Comparison of ENCODE assay signal across 9 mouse cellular contexts in genomic region chr7:140062307-140062706, GRCm38 (mm10). TPM values are rescaled to one million over a fixed set of nuclear protein-coding genes. Genes with fewer than 3 reads are reported as not detected.
DNase-seq lines count a peak whose midpoint lies in the region; ATAC-seq and TF ChIP-seq lines count a peak whose summit lies in the region.
"Had no signal": no experiment of that assay in that cellular context is flagged by ENCODE, and none has a peak within 500 bp of the region (broad histone marks: within the 10 kb centered on the region; RNA-seq: fewer than 3 reads in every experiment).

No protein-coding gene starts in this region.

- no peaks in the 10 kb centered on the region for H3K36me3 ChIP-seq in intestine, postnatal 0 days (ENCODE audit: control insufficient read depth, insufficient read depth)
- H3K36me3 ChIP-seq: liver, embryonic 13.5 days had no signal

- H3K27ac ChIP-seq in intestine, postnatal 0 days (ENCODE audit: low read depth, low read length): no peak overlapping the region
- H3K27ac ChIP-seq: liver, embryonic 13.5 days had no signal

- peak; percentile 64 for ATAC-seq in intestine, postnatal 0 days
- ATAC-seq in inflammation-experienced regulatory T-cells, adult 6 months: no peak

- peak; percentile 21 to 44 for DNase-seq in adrenal gland, postnatal 36 days
- DNase-seq in adrenal gland, adult 8-10 months: no peak
- DNase-seq in testis, postnatal 10 days (ENCODE audit: low spot score): peak; percentile 66
- no peak for DNase-seq in testis, postnatal 14 days (ENCODE audit: low spot score)
- peak; percentile 47 for DNase-seq in mesoderm, embryonic 11.5 days (ENCODE audit: low read depth, low spot score)
- no peak for DNase-seq in layer of hippocampus, postnatal 36 days

- TF ChIP-seq CTCF in intestine, postnatal 0 days (IDR thresholded peaks at IDR 0.05; ENCODE audit: low read depth): peak; percentile 73

- no peak overlapping the region for H3K4me3 ChIP-seq in intestine, postnatal 0 days (ENCODE audit: low read depth, low read length)
- H3K4me3 ChIP-seq: liver, embryonic 13.5 days had no signal

- no peak overlapping the region for H3K9ac ChIP-seq in intestine, postnatal 0 days (ENCODE audit: low read depth, low read length)
- H3K9ac ChIP-seq: liver, embryonic 13.5 days had no signal

- H3K4me2 ChIP-seq in intestine, postnatal 0 days (replicated peaks; ENCODE audit: low read depth): no peak overlapping the region

- WGBS in intestine, postnatal 0 days: 16% methylated on average over 11 of the region's 11 CpGs

- H3K9me3 ChIP-seq in intestine, postnatal 0 days (ENCODE audit: control insufficient read depth): no peaks in the 10 kb centered on the region
- H3K9me3 ChIP-seq: liver, embryonic 13.5 days had no signal

- H3K27me3 ChIP-seq in intestine, postnatal 0 days (replicated peaks; ENCODE audit: control insufficient read depth, insufficient read depth, low read length): peaks cover 63% of the 10 kb centered on the region

- H3K4me1 ChIP-seq in intestine, postnatal 0 days (replicated peaks; ENCODE audit: control insufficient read depth, insufficient read depth, low read length): peaks cover 7% of the 10 kb centered on the region; the same call in 1 of the 2 replicates

RNA-seq across cellular contexts. Expression of gene Msx3, which starts 13.4 kb away (rescaled TPM):
- total RNA-seq in adrenal gland, postnatal 36 days (2021): not detected
- total RNA-seq in adrenal gland, adult 8-10 months (2022): not detected
- polyA plus RNA-seq in intestine, postnatal 0 days (2015; fragmentation: Nextera tagmentation; extraction: Ambion mirVana): not detected in 2 replicates
- not detected for polyA plus RNA-seq in inflammation-experienced regulatory T-cells, adult 6 months (2017; shearing (Covaris generic))
- total RNA-seq in layer of hippocampus, postnatal 36 days (2021): under 1 TPM in 1 of 2 experiments, not detected in 1; 0.18 TPM
- polyA plus RNA-seq: liver, embryonic 13.5 days had no signal

RNA-seq across cellular contexts. Expression of gene Caly, which starts 20.0 kb away (rescaled TPM):
- 1 to 10 TPM; 4.6 to 6.1 TPM for total RNA-seq in adrenal gland, postnatal 36 days (2021)
- 10 to 100 TPM in 2 of 4 experiments, 1 to 10 TPM in 2; 5.8 to 13.8 (median 11.0) TPM for total RNA-seq in adrenal gland, adult 8-10 months (2022)
- 3.7 and 3.9 TPM in 2 replicates for polyA plus RNA-seq in intestine, postnatal 0 days (2015; fragmentation: Nextera tagmentation; extraction: Ambion mirVana)
- not detected for polyA plus RNA-seq in inflammation-experienced regulatory T-cells, adult 6 months (2017; shearing (Covaris generic))
- total RNA-seq in layer of hippocampus, postnatal 36 days (2021): 100 to 1,000 TPM; 242 to 255 TPM

RNA-seq across cellular contexts. Expression of gene Tubgcp2, which starts 25.8 kb away (rescaled TPM):
- total RNA-seq in adrenal gland, postnatal 36 days (2021): 10 to 100 TPM; 24.4 to 26.0 TPM
- 10 to 100 TPM; 24.2 to 35.8 (median 32.2) TPM for total RNA-seq in adrenal gland, adult 8-10 months (2022)
- 12.3 and 13.0 TPM in 2 replicates for polyA plus RNA-seq in intestine, postnatal 0 days (2015; fragmentation: Nextera tagmentation; extraction: Ambion mirVana)
- 10 to 100 TPM; 24.8 to 32.5 (median 28.0) TPM for polyA plus RNA-seq in inflammation-experienced regulatory T-cells, adult 6 months (2017; shearing (Covaris generic))
- total RNA-seq in layer of hippocampus, postnatal 36 days (2021): 10 to 100 TPM; 34.8 to 36.3 TPM

RNA-seq across cellular contexts. Expression of gene Zfp511, which starts 26.1 kb away (rescaled TPM):
- 10 to 100 TPM; 19.2 to 22.8 TPM for total RNA-seq in adrenal gland, postnatal 36 days (2021)
- total RNA-seq in adrenal gland, adult 8-10 months (2022): 10 to 100 TPM; 21.8 to 30.7 (median 26.7) TPM
- polyA plus RNA-seq in intestine, postnatal 0 days (2015; fragmentation: Nextera tagmentation; extraction: Ambion mirVana): 16.0 and 17.6 TPM in 2 replicates
- 10 to 100 TPM; 25.0 to 30.1 (median 25.7) TPM for polyA plus RNA-seq in inflammation-experienced regulatory T-cells, adult 6 months (2017; shearing (Covaris generic))
- total RNA-seq in layer of hippocampus, postnatal 36 days (2021): 10 to 100 TPM; 23.7 to 30.7 TPM

RNA-seq across cellular contexts. Expression of gene Prap1, which starts 30.9 kb away (rescaled TPM):
- total RNA-seq in adrenal gland, postnatal 36 days (2021): not detected
- total RNA-seq in adrenal gland, adult 8-10 months (2022): not detected
- polyA plus RNA-seq in intestine, postnatal 0 days (2015; fragmentation: Nextera tagmentation; extraction: Ambion mirVana): 4,234 and 4,267 TPM in 2 replicates
- polyA plus RNA-seq in inflammation-experienced regulatory T-cells, adult 6 months (2017; shearing (Covaris generic)): not detected
- total RNA-seq in layer of hippocampus, postnatal 36 days (2021): not detected
- polyA plus RNA-seq: liver, embryonic 13.5 days had no signal

Comparison
In these comparisons a context has a peak if more than half of its experiments do, and no peak if none do; other contexts are left out.
1. DNase-seq: peak in adrenal gland, postnatal 36 days (2 of 2), testis, postnatal 10 days (single experiment) and mesoderm, embryonic 11.5 days (single experiment); none in adrenal gland, adult 8-10 months (single experiment), testis, postnatal 14 days (single experiment) and layer of hippocampus, postnatal 36 days (0 of 2).
2. RNA of gene Caly, which starts 20.0 kb away (total RNA-seq): 242 to 255 TPM in layer of hippocampus, postnatal 36 days; 5.8 to 13.8 TPM in adrenal gland, adult 8-10 months and 4.6 to 6.1 TPM in adrenal gland, postnatal 36 days; every median in the first group is over 10 times any median in the second.